Mouse (Mus musculus) liver, embryonic 16.5 days (tissue): ENCODE measurements at regions not wholly inside any gene's neighbourhood (a gene's known extent, or its start where the extent isn't known, plus 50 kb on each side); places are given as distances from the start of the nearest gene placed in this dataset.

Experiments used
- ATAC-seq: fragments of 200-750 bp; cut with Nextera tagmentation; 2 replicates; pipeline ENCODE4 v1.8.0; 2017; ENCODE audit warnings: low read depth, mild to moderate bottlenecking, moderate number of reproducible peaks, moderate library complexity
- H3K27ac ChIP-seq: fragments of 300-500 bp; sonication (generic); 2 replicates; pipeline ENCODE4 v1.5.1; 2014; ENCODE audit warnings: mild to moderate bottlenecking, low read length
- H3K27me3 ChIP-seq: fragments of 300-500 bp; sonication (generic); 2 replicates; pipeline ENCODE4 v1.6.1; 2014; ENCODE audit warnings: low read depth, low read length, mixed read lengths; ENCODE audit not compliant: control insufficient read depth, insufficient read depth
- H3K36me3 ChIP-seq: fragments of 300-500 bp; sonication (generic); 2 replicates; pipeline ENCODE4 v1.6.1; 2014; ENCODE audit warnings: mild to moderate bottlenecking; ENCODE audit not compliant: control insufficient read depth, insufficient read depth
- H3K4me1 ChIP-seq: fragments of 300-500 bp; sonication (generic); 2 replicates; pipeline ENCODE4 v1.6.1; 2014; ENCODE audit warnings: low read depth, low read length, mixed read lengths; ENCODE audit not compliant: control insufficient read depth
- H3K4me2 ChIP-seq: fragments of 300-500 bp; sonication (generic); 2 replicates; pipeline ENCODE4 v1.6.1; 2014; ENCODE audit warnings: low read depth, low read length, mixed read lengths
- H3K4me3 ChIP-seq: fragments of 300-500 bp; sonication (generic); 2 replicates; pipeline ENCODE4 v1.5.1; 2014; ENCODE audit warnings: low read depth, mild to moderate bottlenecking, low read length
- H3K9ac ChIP-seq: fragments of 300-500 bp; sonication (generic); 2 replicates; pipeline ENCODE4 v1.6.1; 2014; ENCODE audit warnings: low read depth, low read length
- H3K9me3 ChIP-seq: fragments of 300-500 bp; sonication (generic); replicated peaks from 2 replicates; pipeline ENCODE4 v1.6.1; 2016; ENCODE audit warnings: low read length; ENCODE audit not compliant: control insufficient read depth
- WGBS: fragments of 180-500 bp; shearing (Covaris S2); extraction: QIAGEN DNeasy Blood & Tissue Kit; methylation state at CpG from one replicate; pipeline ENCODE4 v1.1.7; 2014; ENCODE audit not compliant: insufficient replicate concordance; 5-methylcytosine and 5-hydroxymethylcytosine counted together

DNA sequence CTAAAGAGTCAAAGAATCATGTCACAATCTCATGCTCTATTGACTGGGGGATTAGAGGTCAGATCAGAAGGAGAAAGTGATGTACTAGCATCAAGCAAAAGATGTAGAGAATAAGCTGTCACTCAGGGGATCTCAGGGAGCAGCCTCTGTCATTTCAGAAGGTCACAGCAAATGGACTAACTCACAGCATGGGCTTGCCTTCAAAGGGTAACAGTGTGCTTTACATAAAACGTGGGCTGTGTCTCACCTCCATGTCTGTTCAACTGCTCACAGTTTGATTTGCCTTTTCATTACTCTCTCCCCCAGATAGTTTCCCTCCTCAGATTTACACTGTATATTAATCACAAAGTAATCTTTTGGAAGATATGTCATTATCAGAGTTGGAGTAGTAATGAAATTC, 527.4 kb upstream of the Tyrp1 start:
- ATAC-seq = no peak
- WGBS = 45% methylated on average over 1 of the region's 1 CpGs
- H3K9me3 ChIP-seq = no peaks in the 10 kb centered on the region
- H3K4me1 ChIP-seq = no peaks in the 10 kb centered on the region
- no peak overlapping the region for H3K27ac ChIP-seq
- H3K4me2 ChIP-seq = no peak overlapping the region
- no peaks in the 10 kb centered on the region for H3K36me3 ChIP-seq
- H3K27me3 ChIP-seq = no peaks in the 10 kb centered on the region
- no peak overlapping the region for H3K9ac ChIP-seq
- H3K4me3 ChIP-seq = no peak overlapping the region

GRCm38 (mm10) chr4:80310620-80311019, 523.3 kb upstream of the Tyrp1 start:
- no peaks in the 10 kb centered on the region for H3K27me3 ChIP-seq
- ATAC-seq = peak; percentile 64; the same call in 1 of the 2 replicates
- H3K4me2 ChIP-seq = no peak overlapping the region
- 0 out of 2 replicates have a peak overlapping the region, but pooled peaks have one; percentile 15 for H3K27ac ChIP-seq
- H3K36me3 ChIP-seq = no peaks in the 10 kb centered on the region
- H3K9ac ChIP-seq = no peak overlapping the region
- no peaks in the 10 kb centered on the region for H3K9me3 ChIP-seq
- WGBS = 32% methylated on average over 3 of the region's 3 CpGs
- no peaks in the 10 kb centered on the region for H3K4me1 ChIP-seq
- no peak overlapping the region for H3K4me3 ChIP-seq

DNA sequence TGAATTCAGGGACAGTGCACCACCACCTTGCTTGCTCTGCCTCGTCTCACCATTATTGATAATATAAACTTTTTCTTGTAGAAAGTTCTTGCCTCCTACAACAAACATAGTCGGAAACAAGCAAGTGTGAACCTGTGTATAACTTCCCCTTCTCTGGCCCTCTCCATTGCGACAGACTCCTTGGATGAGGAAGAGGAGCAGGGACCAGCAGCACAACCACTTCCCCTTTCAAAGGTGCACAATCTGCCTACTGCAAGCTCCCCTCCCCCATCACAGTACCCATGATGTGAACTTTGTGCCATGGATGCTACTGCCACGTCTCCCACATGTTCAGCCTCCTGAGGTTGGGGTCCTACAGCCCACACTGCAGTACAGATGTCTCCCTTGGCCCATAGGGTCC, 522.8 kb upstream of the Tyrp1 start:
- no peaks in the 10 kb centered on the region for H3K4me1 ChIP-seq
- 0 out of 2 replicates have a peak overlapping the region, but pooled peaks have one; percentile 15 for H3K27ac ChIP-seq
- peak; percentile 86 for ATAC-seq
- H3K36me3 ChIP-seq = no peaks in the 10 kb centered on the region
- H3K4me2 ChIP-seq = no peak overlapping the region
- H3K4me3 ChIP-seq = no peak overlapping the region
- WGBS = 25% methylated on average over 4 of the region's 4 CpGs
- H3K9me3 ChIP-seq = no peaks in the 10 kb centered on the region
- no peaks in the 10 kb centered on the region for H3K27me3 ChIP-seq
- H3K9ac ChIP-seq = no peak overlapping the region
